Mouse (Mus musculus) ES-Bruce4 (cell line): Measurements from ENCODE around the gene 1700028J19Rik. TPM values are rescaled to one million over a fixed set of nuclear protein-coding genes. Genes with fewer than 3 reads are reported as not detected.

Experiments
- H3K27ac ChIP-seq: 2 replicates; pipeline ENCODE4 v1.5.1; 2012; ENCODE audit warnings: low read length, inconsistent platforms; ENCODE audit not compliant: insufficient read depth
- H3K27me3 ChIP-seq: 2 replicates; pipeline ENCODE4 v1.6.1; 2012; ENCODE audit warnings: mild to moderate bottlenecking, low read length, inconsistent platforms; ENCODE audit not compliant: control insufficient read depth, poor library complexity, insufficient read depth, severe bottlenecking
- H3K36me3 ChIP-seq: 2 replicates; pipeline ENCODE4 v1.6.1; 2012; ENCODE audit warnings: inconsistent platforms, mild to moderate bottlenecking, low read length, moderate library complexity; ENCODE audit not compliant: control insufficient read depth, poor library complexity, insufficient read depth, severe bottlenecking
- H3K4me1 ChIP-seq: one replicate; pipeline ENCODE4 v1.8.1; 2011; ENCODE audit warnings: low read length; ENCODE audit not compliant: control insufficient read depth, insufficient read depth
- H3K4me3 ChIP-seq: 2 replicates; pipeline ENCODE4 v1.5.1; 2011; ENCODE audit warnings: low read depth, mild to moderate bottlenecking, low read length
- H3K9ac ChIP-seq: 2 replicates; pipeline ENCODE4 v1.6.1; 2012; ENCODE audit warnings: low read depth, mild to moderate bottlenecking, inconsistent platforms; ENCODE audit not compliant: poor library complexity, severe bottlenecking
- H3K9me3 ChIP-seq: replicated peaks from 2 replicates; pipeline ENCODE4 v1.6.1; 2012; ENCODE audit warnings: mild to moderate bottlenecking, low read length, inconsistent platforms; ENCODE audit not compliant: control insufficient read depth, poor library complexity, insufficient read depth, severe bottlenecking
- CTCF ChIP-seq: IDR thresholded peaks from one replicate; pipeline ENCODE4 v1.8.1; 2011; ENCODE audit warnings: low read depth, low read length
- EP300 ChIP-seq: IDR thresholded peaks from 2 replicates; pipeline ENCODE4 v1.6.1; 2011; ENCODE audit warnings: low read depth, low read length; ENCODE audit not compliant: insufficient read depth
- POLR2A ChIP-seq: IDR thresholded peaks from one replicate; pipeline ENCODE4 v1.8.1; 2011; ENCODE audit warnings: low read length; ENCODE audit not compliant: insufficient read depth
- polyA plus RNA-seq: library from polyadenylated mRNA; stranded (reverse); fragments of >200 nt; gene quantifications from 2 replicates; pipeline ENCODE4 v1.2.4, GENCODE M21; 2011; ENCODE audit warnings: low read depth; ENCODE audit not compliant: missing spikeins, insufficient read depth, insufficient read length

The 1700028J19Rik gene
- polyA plus RNA-seq, 1 experiment: 1.3 TPM

DNA sequence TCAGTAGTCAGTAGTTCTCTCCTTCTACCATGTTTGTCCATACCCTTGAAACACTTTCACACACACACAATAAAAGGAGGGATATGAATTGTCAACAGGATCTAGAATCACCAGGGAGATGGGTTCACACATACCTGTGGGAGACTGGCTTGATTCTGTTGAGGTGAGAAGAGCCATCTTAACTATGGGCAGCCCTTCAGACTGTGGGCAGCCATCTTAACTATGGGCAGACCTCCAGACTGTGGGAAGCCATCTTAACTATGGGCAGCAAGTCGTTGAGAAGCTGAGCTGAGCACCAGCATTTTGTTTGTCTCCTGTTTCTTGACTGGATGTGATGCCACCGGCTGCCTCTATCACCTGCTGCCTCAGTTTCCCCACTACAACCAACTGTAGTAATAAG, 24.8 kb upstream of the 1700028J19Rik start:
- Histone ChIP-seq H3K27me3 (no peaks in the 10 kb centered on the region), H3K27ac (no peak overlapping the region), H3K4me1 (peaks cover 2% of the 10 kb centered on the region), H3K9ac (no peak overlapping the region), H3K4me3 (no peak overlapping the region), H3K9me3 (no peaks in the 10 kb centered on the region), H3K36me3 (no peaks in the 10 kb centered on the region)
- TF ChIP-seq CTCF: no peak
- TF ChIP-seq POLR2A: no peak
- TF ChIP-seq EP300: 0 out of 2 replicates have a peak, but pooled peaks have one; percentile 18

DNA sequence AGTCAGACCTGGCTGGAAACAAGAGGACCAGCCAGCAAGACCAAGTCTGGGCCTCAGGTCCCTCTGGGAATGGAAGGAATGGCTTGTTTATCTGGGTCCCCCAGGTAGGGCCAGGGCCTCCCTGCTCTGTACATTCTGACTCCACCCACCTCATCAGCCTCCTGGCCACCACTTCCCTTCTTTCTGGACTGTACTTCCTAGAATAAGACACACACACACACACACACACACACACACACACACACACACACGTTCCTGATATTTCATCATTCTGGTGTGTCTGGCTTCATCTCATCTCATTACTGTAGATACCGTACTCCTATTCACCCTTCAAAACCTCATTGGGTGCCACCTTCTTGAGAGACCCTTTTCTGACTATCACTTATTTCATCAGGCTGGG, 22.9 kb upstream of the 1700028J19Rik start:
- H3K4me3 ChIP-seq: no peak overlapping the region
- H3K4me1 ChIP-seq: peaks cover 2% of the 10 kb centered on the region
- H3K9me3 ChIP-seq: no peaks in the 10 kb centered on the region
- H3K36me3 ChIP-seq: no peaks in the 10 kb centered on the region
- H3K27ac ChIP-seq: no peak overlapping the region
- TF ChIP-seq CTCF (no peak), POLR2A (no peak), EP300 (no peak)
- no peaks in the 10 kb centered on the region for H3K27me3 ChIP-seq
- H3K9ac ChIP-seq: no peak overlapping the region

- H3K27ac ChIP-seq: no peak overlapping the region
- H3K27me3 ChIP-seq: no peaks in the 10 kb centered on the region
- no peaks in the 10 kb centered on the region for H3K9me3 ChIP-seq
- no peak overlapping the region for H3K4me3 ChIP-seq
- TF ChIP-seq EP300 (no peak), POLR2A (no peak), CTCF (no peak)
- H3K4me1 ChIP-seq: no peaks in the 10 kb centered on the region
- no peaks in the 10 kb centered on the region for H3K36me3 ChIP-seq
- H3K9ac ChIP-seq: no peak overlapping the region
Observed at GRCm38 (mm10) chr7:44268117-44268516, 21.6 kb upstream of the 1700028J19Rik start.

GRCm38 (mm10) chr7:44262791-44263643, 16.5 kb upstream of the 1700028J19Rik start:
- peak overlapping the region; percentile 42 for H3K4me3 ChIP-seq
- H3K27ac ChIP-seq: no peak overlapping the region
- no peaks in the 10 kb centered on the region for H3K9me3 ChIP-seq
- peak overlapping the region; percentile 20; the same call in 1 of the 2 replicates for H3K9ac ChIP-seq
- H3K27me3 ChIP-seq: no peaks in the 10 kb centered on the region
- no peaks in the 10 kb centered on the region for H3K36me3 ChIP-seq
- TF ChIP-seq POLR2A (no peak), CTCF (peak; percentile 95)
- no peaks in the 10 kb centered on the region for H3K4me1 ChIP-seq

DNA sequence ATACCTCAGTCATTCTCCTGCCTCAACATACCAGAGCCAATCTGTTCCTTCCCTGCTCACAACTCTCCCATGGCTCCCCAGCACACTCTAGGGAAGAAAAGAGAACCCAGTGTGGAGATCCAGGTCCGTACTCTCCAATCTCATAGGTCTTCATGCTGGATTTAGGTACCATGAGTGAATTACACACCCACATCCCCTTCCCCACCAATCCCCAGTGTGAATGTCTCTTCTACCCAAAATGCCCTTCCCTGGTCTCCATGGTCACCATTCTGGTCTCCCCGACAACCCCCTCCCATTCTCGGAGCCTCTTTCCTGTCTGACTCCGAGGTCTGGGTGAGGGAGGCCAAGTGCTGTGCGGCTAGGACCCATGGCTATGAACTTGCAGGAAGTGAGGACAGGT, 14.7 kb upstream of the 1700028J19Rik start, which contains the start of gene Gm15517:
Gm15517 (plus strand) TSS at position 301 of the 400 bp plus-strand sequence.
- Histone ChIP-seq H3K27me3 (no peaks in the 10 kb centered on the region), H3K9ac (no peak within 1 kb of the TSS), H3K4me3 (no peak within 1 kb of the TSS), H3K36me3 (no peaks in the 10 kb centered on the region), H3K4me1 (no peaks in the 10 kb centered on the region), H3K9me3 (no peaks in the 10 kb centered on the region), H3K27ac (no peak within 1 kb of the TSS)
- TF ChIP-seq POLR2A (no peak), CTCF (no peak), EP300 (no peak)

- Histone ChIP-seq H3K4me3 (no peak overlapping the region), H3K9me3 (no peaks in the 10 kb centered on the region), H3K9ac (no peak overlapping the region), H3K27ac (no peak overlapping the region), H3K36me3 (no peaks in the 10 kb centered on the region), H3K4me1 (no peaks in the 10 kb centered on the region), H3K27me3 (no peaks in the 10 kb centered on the region)
- TF ChIP-seq CTCF (no peak), EP300 (no peak), POLR2A (no peak)
Observed at GRCm38 (mm10) chr7:44260410-44260809, 13.9 kb upstream of the 1700028J19Rik start.
